Mouse (Mus musculus) heart, adult 2 months (tissue): Measurements from ENCODE around the gene Cdkl5.
A peak's percentile ranks its signal among the peaks of the same experiment; 100 is the strongest.

ENCODE experiments used
- CTCF ChIP-seq: fragments of 200-600 bp; IDR thresholded peaks from 2 replicates; pipeline ENCODE4 v1.8.1; 2022; ENCODE audit warnings: antibody characterized with exemption, mild to moderate bottlenecking, moderate library complexity
- EP300 ChIP-seq: fragments of 200-500 bp; IDR thresholded peaks from 2 replicates; pipeline ENCODE4 v1.6.1; 2011; ENCODE audit warnings: low read depth, low read length, control low read depth; ENCODE audit not compliant: insufficient read depth

GRCm38 (mm10) chrX:161032423-161032822, 37.9 kb upstream of the Cdkl5 start:
- peak; percentile 22; the same call in 1 of the 2 replicates for TF ChIP-seq CTCF
- no peak for TF ChIP-seq EP300
